Mouse (Mus musculus) embryonic facial prominence, embryonic 15.5 days (tissue): ENCODE data around the gene Gm37240. TPM values are rescaled to one million over a fixed set of nuclear protein-coding genes. Genes with fewer than 3 reads are reported as not detected.
A peak's percentile ranks its signal among the peaks of the same experiment; 100 is the strongest.

Experiments used
- ATAC-seq: fragments of 200-750 bp; cut with Nextera tagmentation; 2 replicates; pipeline ENCODE4 v1.8.0; 2017; ENCODE audit warnings: low read depth, moderate TSS enrichment; ENCODE audit not compliant: insufficient number of reproducible peaks, low FRiP score, low TSS enrichment
- H3K27ac ChIP-seq: fragments of 300-500 bp; sonication (generic); replicated peaks from 2 replicates; pipeline ENCODE4 v1.5.1; 2015; ENCODE audit warnings: mild to moderate bottlenecking, inconsistent platforms
- H3K27me3 ChIP-seq: fragments of 300-500 bp; sonication (generic); 2 replicates; pipeline ENCODE4 v1.6.1; 2015; ENCODE audit warnings: inconsistent platforms
- H3K36me3 ChIP-seq: fragments of 300-500 bp; sonication (generic); 2 replicates; pipeline ENCODE4 v1.6.1; 2015; ENCODE audit warnings: mild to moderate bottlenecking, inconsistent platforms
- H3K4me1 ChIP-seq: fragments of 300-500 bp; sonication (generic); 2 replicates; pipeline ENCODE4 v1.6.1; 2015; ENCODE audit warnings: inconsistent platforms
- H3K4me2 ChIP-seq: fragments of 300-500 bp; sonication (generic); replicated peaks from 2 replicates; pipeline ENCODE4 v1.6.1; 2015; ENCODE audit warnings: mild to moderate bottlenecking, inconsistent platforms
- H3K4me3 ChIP-seq: fragments of 300-500 bp; sonication (generic); replicated peaks from 2 replicates; pipeline ENCODE4 v1.5.1; 2015; ENCODE audit warnings: mild to moderate bottlenecking, inconsistent platforms
- H3K9ac ChIP-seq: fragments of 300-500 bp; sonication (generic); 2 replicates; pipeline ENCODE4 v1.6.1; 2015; ENCODE audit warnings: inconsistent platforms
- H3K9me3 ChIP-seq: fragments of 300-500 bp; sonication (generic); replicated peaks from 2 replicates; pipeline ENCODE4 v1.6.1; 2016; ENCODE audit warnings: inconsistent platforms
- WGBS: fragments of 180-500 bp; shearing (Covaris S2); methylation state at CpG from one replicate; pipeline ENCODE4 v1.1.7; 2015; 5-methylcytosine and 5-hydroxymethylcytosine counted together
- polyA plus RNA-seq: library from polyadenylated mRNA; unstranded; fragments of >200 nt; fragmentation: Nextera tagmentation; extraction: Ambion mirVana; gene quantifications from 2 replicates; pipeline ENCODE4 v1.2.1, GENCODE M21; 2015

Gene Gm37240
- polyA plus RNA-seq, 1 experiment from 2014 or later, result 12.8 TPM

GRCm38 (mm10) chr3:84472527-84472926 lies 1414.8 kb downstream of the Gm37240 start:
- H3K9ac ChIP-seq, result no peak overlapping the region
- H3K27ac ChIP-seq, result peak overlapping the region; percentile 52
- 0 out of 2 replicates have a peak, but pooled peaks have one; percentile 60 for ATAC-seq
- peaks cover 34% of the 10 kb centered on the region for H3K4me1 ChIP-seq
- H3K9me3 ChIP-seq, result no peaks in the 10 kb centered on the region
- 43% methylated on average over 3 of the region's 3 CpGs for WGBS
- H3K4me3 ChIP-seq, result no peak overlapping the region
- H3K4me2 ChIP-seq, result no peak overlapping the region
- H3K36me3 ChIP-seq, result no peaks in the 10 kb centered on the region
- H3K27me3 ChIP-seq, result peaks cover 4% of the 10 kb centered on the region; the same call in 1 of the 2 replicates

GRCm38 (mm10) chr3:84471146-84471545 lies 1416.2 kb downstream of the Gm37240 start:
- Histone ChIP-seq H3K9me3 (no peaks in the 10 kb centered on the region), H3K4me3 (no peak overlapping the region), H3K27ac (no peak overlapping the region), H3K36me3 (no peaks in the 10 kb centered on the region), H3K4me2 (no peak overlapping the region), H3K9ac (no peak overlapping the region), H3K27me3 (no peaks in the 10 kb centered on the region), H3K4me1 (peaks cover 36% of the 10 kb centered on the region)
- no peak for ATAC-seq
- 85% methylated on average over 4 of the region's 4 CpGs for WGBS

- Histone ChIP-seq H3K4me1 (peaks cover 16% of the 10 kb centered on the region), H3K36me3 (no peaks in the 10 kb centered on the region), H3K9me3 (no peaks in the 10 kb centered on the region), H3K9ac (no peak overlapping the region), H3K27ac (no peak overlapping the region), H3K4me2 (no peak overlapping the region), H3K4me3 (no peak overlapping the region), H3K27me3 (no peaks in the 10 kb centered on the region)
- 43% methylated on average over 4 of the region's 4 CpGs for WGBS
- no peak for ATAC-seq
Observed at GRCm38 (mm10) chr3:84468111-84468453, 1419.2 kb downstream of the Gm37240 start.

- Histone ChIP-seq H3K27ac (no peak overlapping the region), H3K36me3 (no peaks in the 10 kb centered on the region), H3K4me1 (peaks cover 11% of the 10 kb centered on the region), H3K27me3 (no peaks in the 10 kb centered on the region), H3K4me2 (no peak overlapping the region), H3K9ac (no peak overlapping the region), H3K4me3 (no peak overlapping the region), H3K9me3 (no peaks in the 10 kb centered on the region)
- WGBS, result 42% methylated on average over 10 of the region's 10 CpGs
- peak; percentile 43; the same call in 1 of the 2 replicates for ATAC-seq
Observed at GRCm38 (mm10) chr3:84467419-84468110, 1419.8 kb downstream of the Gm37240 start.

GRCm38 (mm10) chr3:84465822-84466500 lies 1421.4 kb downstream of the Gm37240 start:
- H3K4me2 ChIP-seq, result no peak overlapping the region
- H3K4me1 ChIP-seq, result peaks cover 9% of the 10 kb centered on the region; the same call in 1 of the 2 replicates
- WGBS, result 85% methylated on average over 6 of the region's 6 CpGs
- ATAC-seq, result no peak
- no peak overlapping the region for H3K27ac ChIP-seq
- H3K9me3 ChIP-seq, result no peaks in the 10 kb centered on the region
- no peak overlapping the region for H3K9ac ChIP-seq
- no peaks in the 10 kb centered on the region for H3K27me3 ChIP-seq
- H3K36me3 ChIP-seq, result no peaks in the 10 kb centered on the region
- H3K4me3 ChIP-seq, result no peak overlapping the region

GRCm38 (mm10) chr3:84461687-84462086 lies 1425.6 kb downstream of the Gm37240 start:
- Histone ChIP-seq H3K4me3 (no peak overlapping the region), H3K27me3 (no peaks in the 10 kb centered on the region), H3K4me1 (peaks cover 12% of the 10 kb centered on the region), H3K4me2 (no peak overlapping the region), H3K36me3 (no peaks in the 10 kb centered on the region), H3K9ac (no peak overlapping the region), H3K27ac (no peak overlapping the region), H3K9me3 (no peaks in the 10 kb centered on the region)
- 24% methylated on average over 4 of the region's 4 CpGs for WGBS
- ATAC-seq, result no peak

- 22% methylated on average over 12 of the region's 12 CpGs for WGBS
- no peak overlapping the region for H3K9ac ChIP-seq
Observed at GRCm38 (mm10) chr3:84460952-84461351, 1426.4 kb downstream of the Gm37240 start.

GRCm38 (mm10) chr3:84460499-84460898 lies 1426.8 kb downstream of the Gm37240 start:
- no peaks in the 10 kb centered on the region for H3K9me3 ChIP-seq
- H3K4me1 ChIP-seq, result peaks cover 17% of the 10 kb centered on the region
- ATAC-seq, result no peak
- WGBS, result 33% methylated on average over 3 of the region's 3 CpGs
- no peaks in the 10 kb centered on the region for H3K36me3 ChIP-seq
- no peaks in the 10 kb centered on the region for H3K27me3 ChIP-seq
- no peak overlapping the region for H3K9ac ChIP-seq
- no peak overlapping the region for H3K4me2 ChIP-seq
- H3K27ac ChIP-seq, result no peak overlapping the region
- no peak overlapping the region for H3K4me3 ChIP-seq

More at GRCm38 (mm10) chr3:84460952-84461351, 1426.4 kb downstream of the Gm37240 start:
- ATAC-seq, result no peak
- no peak overlapping the region for H3K27ac ChIP-seq
- no peak overlapping the region for H3K4me2 ChIP-seq
- no peaks in the 10 kb centered on the region for H3K9me3 ChIP-seq
- no peak overlapping the region for H3K4me3 ChIP-seq
- no peaks in the 10 kb centered on the region for H3K36me3 ChIP-seq
- H3K27me3 ChIP-seq, result no peaks in the 10 kb centered on the region
- peaks cover 15% of the 10 kb centered on the region for H3K4me1 ChIP-seq

GRCm38 (mm10) chr3:84455733-84456417 lies 1431.4 kb downstream of the Gm37240 start:
- 58% methylated on average over 12 of the region's 12 CpGs for WGBS
- Histone ChIP-seq H3K4me2 (no peak overlapping the region), H3K27ac (no peak overlapping the region), H3K4me3 (no peak overlapping the region), H3K9ac (no peak overlapping the region), H3K27me3 (no peaks in the 10 kb centered on the region), H3K36me3 (no peaks in the 10 kb centered on the region), H3K4me1 (peaks cover 13% of the 10 kb centered on the region), H3K9me3 (no peaks in the 10 kb centered on the region)
- ATAC-seq, result no peak

GRCm38 (mm10) chr3:84450651-84451050 lies 1436.7 kb downstream of the Gm37240 start:
- Histone ChIP-seq H3K27ac (no peak overlapping the region), H3K27me3 (no peaks in the 10 kb centered on the region), H3K9ac (no peak overlapping the region; the same call in 1 of the 2 replicates), H3K4me3 (no peak overlapping the region), H3K36me3 (no peaks in the 10 kb centered on the region), H3K9me3 (no peaks in the 10 kb centered on the region), H3K4me2 (no peak overlapping the region), H3K4me1 (no peaks in the 10 kb centered on the region; the same call in 1 of the 2 replicates)
- WGBS, result 64% methylated on average over 3 of the region's 3 CpGs
- ATAC-seq, result no peak

GRCm38 (mm10) chr3:84449015-84449414 lies 1438.3 kb downstream of the Gm37240 start:
- H3K4me2 ChIP-seq, result no peak overlapping the region
- H3K27ac ChIP-seq, result no peak overlapping the region
- no peaks in the 10 kb centered on the region for H3K36me3 ChIP-seq
- no peaks in the 10 kb centered on the region for H3K9me3 ChIP-seq
- WGBS, result 71% methylated on average over 9 of the region's 9 CpGs
- H3K27me3 ChIP-seq, result 0 out of 2 replicates have a peak, but pooled peaks cover 4% of the 10 kb centered on the region
- H3K9ac ChIP-seq, result no peak overlapping the region
- no peak overlapping the region for H3K4me3 ChIP-seq
- H3K4me1 ChIP-seq, result no peaks in the 10 kb centered on the region; the same call in 1 of the 2 replicates
- ATAC-seq, result no peak
